Mouse (Mus musculus) heart, adult 2 months (tissue): ENCODE results near the gene Ncf2. TPM values are rescaled to one million over a fixed set of nuclear protein-coding genes. Genes with fewer than 3 reads are reported as not detected.

Experiments used
- DNase-seq, 2 experiments: peaks; one replicate each; pipeline ENCODE4 v3.0.0; 2021
- H3K27ac ChIP-seq: fragments of 200-600 bp; 2 replicates; pipeline ENCODE4 v1.8.1; 2022
- H3K27me3 ChIP-seq: fragments of 200-500 bp; 2 replicates; pipeline ENCODE4 v1.6.1; 2012; ENCODE audit warnings: mild to moderate bottlenecking, low read length, inconsistent platforms, mixed read lengths; ENCODE audit not compliant: control insufficient read depth, insufficient read depth
- H3K36me3 ChIP-seq: fragments of 200-500 bp; 2 replicates; pipeline ENCODE4 v1.6.1; 2012; ENCODE audit warnings: low read length, inconsistent platforms; ENCODE audit not compliant: control insufficient read depth, insufficient read depth
- H3K4me1 ChIP-seq: fragments of 200-500 bp; 2 replicates; pipeline ENCODE4 v1.6.1; 2011; ENCODE audit warnings: low read length; ENCODE audit not compliant: control insufficient read depth, insufficient read depth
- H3K4me3 ChIP-seq: fragments of 200-600 bp; 2 replicates; pipeline ENCODE4 v1.8.1; 2022
- H3K79me2 ChIP-seq: fragments of 200-500 bp; replicated peaks from 2 replicates; pipeline ENCODE4 v1.6.1; 2012; ENCODE audit warnings: mild to moderate bottlenecking, inconsistent platforms, low read length, moderate library complexity, mixed read lengths; ENCODE audit not compliant: control insufficient read depth, insufficient read depth
- H3K9ac ChIP-seq: fragments of 200-500 bp; 2 replicates; pipeline ENCODE4 v1.6.1; 2012; ENCODE audit warnings: low read depth, mild to moderate bottlenecking, control low read depth, inconsistent platforms, low read length, mixed read lengths
- CTCF ChIP-seq: fragments of 200-600 bp; IDR thresholded peaks from 2 replicates; pipeline ENCODE4 v1.8.1; 2022; ENCODE audit warnings: antibody characterized with exemption, mild to moderate bottlenecking, moderate library complexity
- EP300 ChIP-seq: fragments of 200-500 bp; IDR thresholded peaks from 2 replicates; pipeline ENCODE4 v1.6.1; 2011; ENCODE audit warnings: low read depth, low read length, control low read depth; ENCODE audit not compliant: insufficient read depth
- POLR2A ChIP-seq: fragments of 200-500 bp; IDR thresholded peaks from 2 replicates; pipeline ENCODE4 v1.6.1; 2011; ENCODE audit warnings: mild to moderate bottlenecking, low read depth, low read length, control low read depth; ENCODE audit not compliant: insufficient read depth
- WGBS: fragments of 180-500 bp; shearing (Covaris S2); methylation state at CpG from one replicate; pipeline ENCODE4 v1.1.7; 2018; 5-methylcytosine and 5-hydroxymethylcytosine counted together
- intact Hi-C: fragments of 180-260 bp; cut with DNase I; formaldehyde crosslinking; loops from one replicate; pipeline ENCODE4 v1.15.1; 2025
- polyA plus RNA-seq: library from polyadenylated mRNA; depleted of rRNA; stranded (reverse); fragments of >200 nt; gene quantifications from 2 replicates; pipeline ENCODE4 v1.2.3, GENCODE M21; 2012
- total RNA-seq, 2 experiments: library from RNA; stranded (reverse); gene quantifications; 2 replicates each; pipeline ENCODE4 v1.2.3; 2021

Gene Ncf2
- total and polyA plus RNA-seq, 3 experiments = 3.2 to 4.0 (median 3.3) TPM

GRCm38 (mm10) chr1:152826446-152826845, 26.5 kb downstream of the Ncf2 start:
- Histone ChIP-seq H3K27ac (no peak overlapping the region), H3K27me3 (no peaks in the 10 kb centered on the region), H3K4me3 (no peak overlapping the region), H3K79me2 (no peaks in the 10 kb centered on the region), H3K36me3 (no peaks in the 10 kb centered on the region), H3K9ac (no peak overlapping the region), H3K4me1 (peaks cover 2% of the 10 kb centered on the region; the same call in 1 of the 2 replicates)
- intact Hi-C loops = loop anchor here (5.0 kb wide), 1 partner anchor 1229 kb away; no protein-coding TSS in a partner anchor
- 58% methylated on average over 5 of the region's 5 CpGs for WGBS
- TF ChIP-seq CTCF = no peak
- TF ChIP-seq POLR2A = no peak
- TF ChIP-seq EP300 = no peak
- DNase-seq = no peak

GRCm38 (mm10) chr1:152828168-152828567, 28.2 kb downstream of the Ncf2 start:
- no peaks in the 10 kb centered on the region for H3K27me3 ChIP-seq
- no peaks in the 10 kb centered on the region for H3K79me2 ChIP-seq
- H3K4me3 ChIP-seq = no peak overlapping the region
- WGBS = 78% methylated on average over 5 of the region's 5 CpGs
- no peak for TF ChIP-seq EP300
- no peak for TF ChIP-seq CTCF
- TF ChIP-seq POLR2A = no peak
- intact Hi-C loops = loop anchor here (5.0 kb wide), 1 partner anchor 1231 kb away; no protein-coding TSS in a partner anchor
- peaks cover 2% of the 10 kb centered on the region; the same call in 1 of the 2 replicates for H3K4me1 ChIP-seq
- DNase-seq = no peak
- H3K27ac ChIP-seq = no peak overlapping the region
- no peak overlapping the region for H3K9ac ChIP-seq
- H3K36me3 ChIP-seq = no peaks in the 10 kb centered on the region

GRCm38 (mm10) chr1:152828637-152829355, 28.8 kb downstream of the Ncf2 start:
- Histone ChIP-seq H3K4me1 (peaks cover 2% of the 10 kb centered on the region; the same call in 1 of the 2 replicates), H3K27ac (no peak overlapping the region), H3K9ac (no peak overlapping the region), H3K79me2 (no peaks in the 10 kb centered on the region), H3K36me3 (no peaks in the 10 kb centered on the region), H3K4me3 (no peak overlapping the region), H3K27me3 (no peaks in the 10 kb centered on the region)
- TF ChIP-seq CTCF (no peak), POLR2A (no peak), EP300 (no peak)
- 82% methylated on average over 10 of the region's 10 CpGs for WGBS
- DNase-seq = no peak
- intact Hi-C loops = loop anchor here (5.0 kb wide), 1 partner anchor 1231 kb away; no protein-coding TSS in a partner anchor

DNA sequence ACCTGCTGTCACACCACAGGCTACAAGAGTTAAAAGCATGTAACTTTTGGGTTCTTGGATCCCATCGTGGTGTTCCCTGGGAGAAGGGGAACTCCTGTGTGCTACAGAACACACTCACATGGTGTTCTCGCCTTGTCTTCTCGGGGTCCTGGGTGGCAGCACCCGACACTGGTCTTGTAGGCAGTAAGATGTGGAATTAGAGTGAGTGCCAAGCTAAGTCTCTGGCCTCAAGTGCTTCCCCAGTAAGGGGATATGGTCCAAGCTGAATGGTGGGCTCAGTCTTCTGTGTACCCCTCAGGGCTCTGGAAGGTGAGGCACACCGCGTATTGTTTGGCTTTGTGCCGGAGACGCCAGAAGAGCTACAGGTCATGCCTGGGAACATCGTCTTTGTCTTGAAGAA, 30.1 kb downstream of the Ncf2 start:
- no peak for TF ChIP-seq EP300
- TF ChIP-seq CTCF = no peak
- no peak for TF ChIP-seq POLR2A
- intact Hi-C loops = no loop called here
- Histone ChIP-seq H3K27ac (no peak overlapping the region), H3K4me1 (peaks cover 2% of the 10 kb centered on the region; the same call in 1 of the 2 replicates), H3K27me3 (no peaks in the 10 kb centered on the region), H3K36me3 (no peaks in the 10 kb centered on the region), H3K79me2 (no peaks in the 10 kb centered on the region), H3K4me3 (no peak overlapping the region), H3K9ac (no peak overlapping the region)
- DNase-seq = no peak
- WGBS = 93% methylated on average over 9 of the region's 9 CpGs

GRCm38 (mm10) chr1:152831003-152831402, 31.0 kb downstream of the Ncf2 start:
- intact Hi-C loops = no loop called here
- no peak for TF ChIP-seq POLR2A
- no peak for TF ChIP-seq EP300
- TF ChIP-seq CTCF = no peak
- no peaks in the 10 kb centered on the region for H3K79me2 ChIP-seq
- peaks cover 2% of the 10 kb centered on the region; the same call in 1 of the 2 replicates for H3K4me1 ChIP-seq
- no peak overlapping the region for H3K9ac ChIP-seq
- DNase-seq = no peak
- WGBS = 78% methylated on average over 8 of the region's 8 CpGs
- H3K36me3 ChIP-seq = no peaks in the 10 kb centered on the region
- no peak overlapping the region for H3K4me3 ChIP-seq
- no peaks in the 10 kb centered on the region for H3K27me3 ChIP-seq
- no peak overlapping the region for H3K27ac ChIP-seq

DNA sequence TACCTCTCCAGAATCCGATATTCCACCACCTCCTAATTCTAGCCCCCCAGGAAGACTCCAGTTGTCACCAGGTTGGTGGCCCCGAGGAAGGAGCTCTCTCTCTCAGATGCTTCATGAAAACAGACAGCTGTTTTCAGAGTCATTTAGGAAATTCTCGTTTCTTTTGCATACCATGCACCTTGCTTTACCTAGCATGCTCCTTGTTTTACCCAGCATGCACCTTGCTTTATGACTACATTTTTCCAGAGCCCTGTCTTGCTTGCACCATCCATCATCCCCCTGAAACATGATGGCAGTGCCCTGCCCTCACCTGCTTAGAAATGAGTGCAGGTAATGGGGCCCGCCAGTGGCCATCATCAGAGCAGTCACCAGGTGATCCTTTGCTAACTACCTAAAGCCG, 31.6 kb downstream of the Ncf2 start:
- no peaks in the 10 kb centered on the region for H3K4me1 ChIP-seq
- H3K27ac ChIP-seq = no peak overlapping the region
- intact Hi-C loops = no loop called here
- H3K4me3 ChIP-seq = no peak overlapping the region
- WGBS = 73% methylated on average over 5 of the region's 5 CpGs
- no peak for DNase-seq
- H3K79me2 ChIP-seq = no peaks in the 10 kb centered on the region
- no peak for TF ChIP-seq EP300
- no peak for TF ChIP-seq POLR2A
- TF ChIP-seq CTCF = no peak
- H3K36me3 ChIP-seq = no peaks in the 10 kb centered on the region
- no peak overlapping the region for H3K9ac ChIP-seq
- H3K27me3 ChIP-seq = no peaks in the 10 kb centered on the region
